8 mouse cellular contexts compared by ENCODE assay signal in genomic region chr9:122424941-122425608, GRCm38 (mm10).
DNase-seq lines count a peak whose midpoint lies in the region; ATAC-seq lines count a peak whose summit lies in the region.

No protein-coding gene starts in this region.

- no peaks in the 10 kb centered on the region for H3K36me3 ChIP-seq in kidney, embryonic 14.5 days (ENCODE audit: control insufficient read depth, insufficient read depth, low read length)

- H3K27ac ChIP-seq in kidney, embryonic 14.5 days (ENCODE audit: low read depth, low read length), result no peak overlapping the region

- DNase-seq in kidney, adult 18-20 months, result peak; percentile 14
- DNase-seq in MEL-GATA-1-ER (ENCODE audit: extremely low read depth, low read depth), result peak; percentile 56
- DNase-seq in cerebellum, postnatal 36 days, result peak; percentile 17 to 29
- peak; percentile 41 to 52 for DNase-seq in heart, postnatal 36 days
- peak; percentile 66 for DNase-seq in lung, postnatal 36 days
- peak; percentile 79 for DNase-seq in urinary bladder, postnatal 25 days (ENCODE audit: low spot score)
- no peak for DNase-seq in right cerebral cortex, postnatal 25 days

- H3K9me3 ChIP-seq in kidney, embryonic 14.5 days (ENCODE audit: control insufficient read depth, low read length), result no peaks in the 10 kb centered on the region

- no peak for ATAC-seq in kidney, embryonic 14.5 days (ENCODE audit: low FRiP score, low TSS enrichment)

- H3K27me3 ChIP-seq in kidney, embryonic 14.5 days (ENCODE audit: control insufficient read depth, insufficient read depth, low read length), result no peaks in the 10 kb centered on the region; the same call in 1 of the 2 replicates

- no peak overlapping the region; the same call in 1 of the 2 replicates for H3K4me2 ChIP-seq in kidney, embryonic 14.5 days (replicated peaks; ENCODE audit: low read depth, low read length)

- H3K9ac ChIP-seq in kidney, embryonic 14.5 days (ENCODE audit: low read depth, low read length), result no peak overlapping the region

- 47% methylated on average over 14 of the region's 14 CpGs for WGBS in kidney, embryonic 14.5 days

- H3K4me1 ChIP-seq in kidney, embryonic 14.5 days (ENCODE audit: control insufficient read depth, insufficient read depth, low read length), result no peaks in the 10 kb centered on the region

- intact Hi-C loops in heart, postnatal 36 days (cut with DNase I), result loop anchor here (5.0 kb wide), 1 partner anchor 178 kb away; no protein-coding TSS in a partner anchor

- no peak overlapping the region for H3K4me3 ChIP-seq in kidney, embryonic 14.5 days (ENCODE audit: low read length)
